Mouse (Mus musculus): ENCODE data around the gene Kif21b. TPM values are rescaled to one million over a fixed set of nuclear protein-coding genes. Genes with fewer than 3 reads are reported as not detected.
A peak's percentile ranks its signal among the peaks of the same experiment; 100 is the strongest.

The Kif21b gene
- polyA plus RNA-seq, 1 experiment from 2014 or later = 16.4 TPM

DNA sequence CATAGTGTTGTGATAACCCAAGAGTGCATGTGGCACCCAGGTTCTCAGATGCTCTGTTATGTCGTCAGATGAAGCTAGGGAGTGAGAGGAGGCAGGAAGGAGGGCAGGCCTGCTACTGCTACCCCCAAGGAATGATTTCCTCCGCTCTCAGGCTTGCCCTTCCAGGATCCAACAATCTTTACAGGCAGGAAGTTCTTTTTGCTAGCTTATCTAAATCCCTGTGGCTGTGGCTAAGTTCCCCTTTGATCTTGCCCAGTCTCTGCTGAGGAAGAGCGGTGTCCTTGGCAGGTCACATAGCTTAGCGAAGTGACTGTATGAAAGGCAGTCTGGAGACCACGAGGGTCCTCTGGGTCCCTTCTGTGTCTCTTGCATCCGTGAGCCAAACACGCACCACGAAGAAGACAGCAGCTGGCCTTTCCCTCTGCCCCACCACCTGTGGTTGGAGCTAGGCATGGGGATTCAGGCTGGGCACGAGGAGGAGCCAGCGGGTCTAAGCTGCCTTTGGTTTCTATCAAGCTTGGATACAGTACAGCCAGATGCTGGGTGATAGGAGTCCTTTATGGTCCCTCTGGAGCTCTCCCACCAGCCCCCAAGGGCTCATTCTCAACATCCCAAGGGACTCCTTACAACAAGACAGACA, 7.1 kb downstream of the Kif21b start:
- Histone ChIP-seq H3K36me3 (ENCODE audit: control insufficient read depth, insufficient read depth, low read length) (no peaks in the 10 kb centered on the region), H3K4me3 (ENCODE audit: low read depth, low read length) (no peak overlapping the region), H3K4me1 (replicated peaks; ENCODE audit: control insufficient read depth, insufficient read depth, low read length) (peaks cover 31% of the 10 kb centered on the region; the same call in 1 of the 2 replicates), H3K9me3 (ENCODE audit: control insufficient read depth, low read length) (no peaks in the 10 kb centered on the region), H3K27ac (ENCODE audit: low read depth, low read length) (no peak overlapping the region), H3K9ac (ENCODE audit: low read length) (no peak overlapping the region), H3K4me2 (ENCODE audit: low read depth, low read length, severe bottlenecking) (no peak overlapping the region), H3K27me3 (ENCODE audit: control insufficient read depth, insufficient read depth, low read length) (no peaks in the 10 kb centered on the region)
- 45% methylated on average over 10 of the region's 10 CpGs for WGBS
- no peak for DNase-seq (ENCODE audit: low spot score)
- no peak for ATAC-seq (replicated peaks; ENCODE audit: low FRiP score)

DNA sequence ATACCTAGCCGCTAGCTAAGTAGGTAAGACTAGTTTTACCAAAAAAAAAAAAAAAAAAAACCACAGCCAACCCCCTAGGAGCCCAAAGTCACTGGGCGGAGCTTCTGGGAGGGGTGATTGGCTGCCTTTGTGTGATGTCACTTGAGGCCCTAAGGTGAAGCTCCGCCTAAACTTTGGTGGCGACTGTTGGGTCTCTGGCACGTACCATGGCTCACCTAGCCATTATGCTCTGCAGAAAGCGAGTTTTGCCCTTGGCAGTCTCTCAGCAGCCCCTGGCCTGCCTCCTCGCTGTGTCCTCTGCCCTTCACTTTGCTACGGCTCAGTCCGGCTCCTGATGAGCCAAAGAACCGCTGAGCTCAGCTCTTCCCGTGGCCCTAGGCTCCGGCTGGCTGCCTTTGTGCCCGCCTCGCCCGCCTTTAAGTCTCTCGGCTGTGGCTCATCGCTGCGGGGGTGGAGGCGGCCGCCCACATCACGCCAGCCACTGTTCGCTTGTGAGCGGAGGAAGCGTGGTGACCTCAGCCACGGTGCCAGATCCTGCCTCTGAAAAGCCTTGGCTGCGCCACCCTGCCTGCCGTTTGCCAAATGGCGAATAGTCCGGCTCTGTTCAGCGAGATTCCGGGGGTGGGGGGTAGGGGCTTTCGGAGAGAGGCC, 8.9 kb downstream of the Kif21b start:
- H3K4me1 ChIP-seq (replicated peaks; ENCODE audit: control insufficient read depth, insufficient read depth, low read length) = peaks cover 35% of the 10 kb centered on the region; the same call in 1 of the 2 replicates
- H3K27ac ChIP-seq (ENCODE audit: low read depth, low read length) = no peak overlapping the region
- H3K9me3 ChIP-seq (ENCODE audit: control insufficient read depth, low read length) = no peaks in the 10 kb centered on the region
- H3K4me2 ChIP-seq (ENCODE audit: low read depth, low read length, severe bottlenecking) = peak overlapping the region; percentile 53
- H3K27me3 ChIP-seq (ENCODE audit: control insufficient read depth, insufficient read depth, low read length) = no peaks in the 10 kb centered on the region
- under 1% methylated on average over 32 of the region's 32 CpGs for WGBS
- H3K36me3 ChIP-seq (ENCODE audit: control insufficient read depth, insufficient read depth, low read length) = no peaks in the 10 kb centered on the region
- ATAC-seq (replicated peaks; ENCODE audit: low FRiP score) (peak; percentile 59), DNase-seq (ENCODE audit: low spot score) (peak; percentile 84)
- peak overlapping the region; percentile 61 for H3K9ac ChIP-seq (ENCODE audit: low read length)
- peak overlapping the region; percentile 34 for H3K4me3 ChIP-seq (ENCODE audit: low read depth, low read length)

DNA sequence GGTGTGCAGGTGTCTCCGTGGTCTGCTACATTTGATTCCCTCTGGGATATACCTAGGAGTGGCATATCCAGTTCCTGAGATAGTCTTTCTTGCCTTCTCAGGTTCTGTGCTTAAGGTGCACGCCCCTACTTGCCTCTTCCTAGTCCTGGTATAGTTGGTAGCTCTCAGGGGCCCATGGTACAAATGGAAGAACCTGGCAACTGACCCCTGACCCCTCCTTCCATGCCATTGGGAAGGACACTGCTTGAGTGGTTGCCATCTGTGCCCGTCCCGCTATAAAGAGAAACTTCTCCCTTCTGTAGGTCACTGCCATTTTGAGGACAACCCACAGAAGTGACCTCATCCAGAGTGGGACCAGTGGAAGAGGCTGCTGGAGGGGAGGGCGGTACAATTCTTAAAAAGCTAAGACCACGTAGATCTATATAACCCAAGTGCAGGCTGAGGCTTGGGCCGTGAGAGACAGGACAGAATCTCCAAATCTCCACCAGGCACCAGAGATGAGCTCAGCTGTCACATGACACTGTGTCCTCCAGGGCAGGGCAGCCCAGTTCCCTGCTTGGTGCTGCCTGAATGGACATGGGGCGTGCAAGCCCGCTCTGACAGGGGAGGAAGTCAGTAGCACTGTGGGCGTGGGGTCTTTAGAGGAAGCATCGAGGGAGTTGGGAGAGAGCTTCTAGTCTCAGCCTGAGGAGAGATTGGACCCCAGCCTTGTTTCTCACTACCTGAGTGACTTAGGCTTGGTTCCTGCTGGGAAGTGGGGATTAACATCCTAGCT, 10.2 kb downstream of the Kif21b start:
- no peak overlapping the region for H3K27ac ChIP-seq (ENCODE audit: low read depth, low read length)

GRCm38 (mm10) chr1:136142336-136142735, 11.1 kb downstream of the Kif21b start:
- no peak overlapping the region; the same call in 1 of the 2 replicates for H3K27ac ChIP-seq (ENCODE audit: low read depth, low read length)
- peaks cover 29% of the 10 kb centered on the region; the same call in 1 of the 2 replicates for H3K4me1 ChIP-seq (replicated peaks; ENCODE audit: control insufficient read depth, insufficient read depth, low read length)
- ATAC-seq (replicated peaks; ENCODE audit: low FRiP score) (no peak), DNase-seq (ENCODE audit: low spot score) (no peak)
- WGBS = 58% methylated on average over 6 of the region's 6 CpGs
- H3K4me3 ChIP-seq (ENCODE audit: low read depth, low read length) = no peak overlapping the region
- no peaks in the 10 kb centered on the region for H3K27me3 ChIP-seq (ENCODE audit: control insufficient read depth, insufficient read depth, low read length)
- H3K4me2 ChIP-seq (ENCODE audit: low read depth, low read length, severe bottlenecking) = no peak overlapping the region
- no peaks in the 10 kb centered on the region for H3K36me3 ChIP-seq (ENCODE audit: control insufficient read depth, insufficient read depth, low read length)
- H3K9ac ChIP-seq (ENCODE audit: low read length) = no peak overlapping the region
- no peaks in the 10 kb centered on the region for H3K9me3 ChIP-seq (ENCODE audit: control insufficient read depth, low read length)

More for the DNA sequence above, 10.2 kb downstream of the Kif21b start:
- Histone ChIP-seq H3K4me3 (ENCODE audit: low read depth, low read length) (no peak overlapping the region), H3K27me3 (ENCODE audit: control insufficient read depth, insufficient read depth, low read length) (no peaks in the 10 kb centered on the region), H3K9me3 (ENCODE audit: control insufficient read depth, low read length) (no peaks in the 10 kb centered on the region), H3K4me1 (replicated peaks; ENCODE audit: control insufficient read depth, insufficient read depth, low read length) (peaks cover 33% of the 10 kb centered on the region; the same call in 1 of the 2 replicates), H3K4me2 (ENCODE audit: low read depth, low read length, severe bottlenecking) (no peak overlapping the region), H3K9ac (ENCODE audit: low read length) (no peak overlapping the region), H3K36me3 (ENCODE audit: control insufficient read depth, insufficient read depth, low read length) (no peaks in the 10 kb centered on the region)
- ATAC-seq (replicated peaks; ENCODE audit: low FRiP score) = no peak
- no peak for DNase-seq (ENCODE audit: low spot score)
- 86% methylated on average over 11 of the region's 11 CpGs for WGBS

DNA sequence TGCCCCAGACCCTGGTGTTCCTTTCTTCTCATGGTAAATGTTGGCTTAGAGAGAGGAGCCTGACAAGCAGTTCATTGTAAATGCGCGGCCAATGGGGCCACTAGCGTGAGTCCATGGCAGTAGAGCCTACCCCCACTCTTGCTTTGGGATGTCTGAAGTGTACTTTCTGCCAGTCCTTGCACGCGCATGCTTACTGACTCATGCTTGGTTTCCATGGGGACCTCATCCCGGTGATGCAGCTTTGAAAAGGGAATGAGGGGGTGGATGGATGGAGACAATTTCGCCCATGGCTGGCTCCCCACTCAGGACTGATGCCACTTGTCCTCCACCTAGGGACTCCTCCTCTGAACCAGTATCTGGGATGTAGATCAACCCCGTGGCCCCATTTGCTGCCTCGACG, 12.3 kb downstream of the Kif21b start:
- 74% methylated on average over 10 of the region's 10 CpGs for WGBS
- no peak for ATAC-seq (replicated peaks; ENCODE audit: low FRiP score)

DNA sequence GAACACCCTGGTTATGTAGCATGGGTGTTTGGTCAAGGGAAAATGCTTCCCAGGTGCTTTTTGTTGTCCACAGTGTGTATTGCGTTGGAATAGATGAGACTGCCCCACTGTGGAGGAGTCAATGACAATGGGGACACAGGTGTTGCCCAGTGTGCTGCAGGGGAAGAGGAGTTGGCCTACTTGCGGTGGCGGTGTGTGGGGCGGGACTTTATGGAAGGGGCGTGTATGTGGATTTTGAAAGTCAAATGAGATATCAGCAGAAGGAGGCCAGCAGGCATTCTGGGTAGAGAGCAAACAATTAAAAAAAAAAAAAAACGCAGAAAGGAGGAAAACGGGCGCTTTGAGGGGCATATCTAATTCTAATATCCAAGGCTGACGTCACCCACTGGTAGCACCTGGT, 18.5 kb downstream of the Kif21b start:
- WGBS = 91% methylated on average over 9 of the region's 9 CpGs
- Histone ChIP-seq H3K27ac (ENCODE audit: low read depth, low read length) (no peak overlapping the region), H3K4me1 (replicated peaks; ENCODE audit: control insufficient read depth, insufficient read depth, low read length) (no peaks in the 10 kb centered on the region), H3K9ac (ENCODE audit: low read length) (no peak overlapping the region), H3K9me3 (ENCODE audit: control insufficient read depth, low read length) (no peaks in the 10 kb centered on the region), H3K4me2 (ENCODE audit: low read depth, low read length, severe bottlenecking) (no peak overlapping the region), H3K4me3 (ENCODE audit: low read depth, low read length) (no peak overlapping the region), H3K27me3 (ENCODE audit: control insufficient read depth, insufficient read depth, low read length) (no peaks in the 10 kb centered on the region), H3K36me3 (ENCODE audit: control insufficient read depth, insufficient read depth, low read length) (no peaks in the 10 kb centered on the region; the same call in none of the 2 replicates)
- DNase-seq (ENCODE audit: low spot score) (no peak), ATAC-seq (replicated peaks; ENCODE audit: low FRiP score) (no peak)

More for the DNA sequence above, 12.3 kb downstream of the Kif21b start:
- Histone ChIP-seq H3K4me1 (replicated peaks; ENCODE audit: control insufficient read depth, insufficient read depth, low read length) (peaks cover 21% of the 10 kb centered on the region; the same call in 1 of the 2 replicates), H3K36me3 (ENCODE audit: control insufficient read depth, insufficient read depth, low read length) (no peaks in the 10 kb centered on the region; the same call in 1 of the 2 replicates), H3K27me3 (ENCODE audit: control insufficient read depth, insufficient read depth, low read length) (no peaks in the 10 kb centered on the region), H3K27ac (ENCODE audit: low read depth, low read length) (no peak overlapping the region), H3K9me3 (ENCODE audit: control insufficient read depth, low read length) (no peaks in the 10 kb centered on the region), H3K4me2 (ENCODE audit: low read depth, low read length, severe bottlenecking) (no peak overlapping the region), H3K4me3 (ENCODE audit: low read depth, low read length) (no peak overlapping the region), H3K9ac (ENCODE audit: low read length) (no peak overlapping the region)
- DNase-seq (ENCODE audit: low spot score) = no peak

GRCm38 (mm10) chr1:136151371-136151770, 20.2 kb downstream of the Kif21b start:
- Histone ChIP-seq H3K4me2 (ENCODE audit: low read depth, low read length, severe bottlenecking) (no peak overlapping the region), H3K4me3 (ENCODE audit: low read depth, low read length) (no peak overlapping the region), H3K9me3 (ENCODE audit: control insufficient read depth, low read length) (no peaks in the 10 kb centered on the region), H3K4me1 (replicated peaks; ENCODE audit: control insufficient read depth, insufficient read depth, low read length) (no peaks in the 10 kb centered on the region), H3K27ac (ENCODE audit: low read depth, low read length) (no peak overlapping the region), H3K9ac (ENCODE audit: low read length) (no peak overlapping the region), H3K27me3 (ENCODE audit: control insufficient read depth, insufficient read depth, low read length) (no peaks in the 10 kb centered on the region), H3K36me3 (ENCODE audit: control insufficient read depth, insufficient read depth, low read length) (no peaks in the 10 kb centered on the region; the same call in none of the 2 replicates)
- no peak for ATAC-seq (replicated peaks; ENCODE audit: low FRiP score)
- 93% methylated on average over 8 of the region's 8 CpGs for WGBS
- no peak for DNase-seq (ENCODE audit: low spot score)

DNA sequence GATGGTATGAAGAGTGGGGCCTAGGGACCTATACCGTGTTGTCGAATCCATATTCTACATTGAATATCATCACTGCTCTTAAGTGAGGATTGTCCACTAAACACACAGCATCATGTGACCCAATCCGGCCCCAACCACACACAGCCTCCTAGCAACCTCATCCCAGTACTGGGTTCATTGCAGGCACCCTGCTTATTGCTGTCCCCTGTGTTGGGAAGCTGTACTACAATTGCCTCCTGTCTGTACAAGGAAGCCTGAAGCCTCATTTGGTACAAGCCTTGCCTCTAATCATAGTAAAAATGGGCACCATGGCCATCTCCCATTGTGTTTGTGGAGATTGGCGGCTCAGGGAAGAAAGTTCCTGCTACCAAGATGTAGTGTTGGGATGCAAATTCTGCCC, 25.1 kb downstream of the Kif21b start:
- DNase-seq (ENCODE audit: low spot score) (no peak), ATAC-seq (replicated peaks; ENCODE audit: low FRiP score) (no peak)
- Histone ChIP-seq H3K9ac (ENCODE audit: low read length) (no peak overlapping the region), H3K36me3 (ENCODE audit: control insufficient read depth, insufficient read depth, low read length) (peaks cover 2% of the 10 kb centered on the region), H3K4me1 (replicated peaks; ENCODE audit: control insufficient read depth, insufficient read depth, low read length) (no peaks in the 10 kb centered on the region), H3K27me3 (ENCODE audit: control insufficient read depth, insufficient read depth, low read length) (no peaks in the 10 kb centered on the region), H3K9me3 (ENCODE audit: control insufficient read depth, low read length) (no peaks in the 10 kb centered on the region), H3K27ac (ENCODE audit: low read depth, low read length) (no peak overlapping the region), H3K4me3 (ENCODE audit: low read depth, low read length) (no peak overlapping the region), H3K4me2 (ENCODE audit: low read depth, low read length, severe bottlenecking) (no peak overlapping the region)
- 95% methylated on average over 4 of the region's 4 CpGs for WGBS

Data from forebrain, embryonic 11.5 days (tissue).